Mouse (Mus musculus) v-Abl transformed pro-B cells (cell line): Measurements from ENCODE around the gene Abt1.
"Not testable (repeated sequence)": the region's sequence is repeated elsewhere in the genome, so short reads cannot be mapped to it uniquely, and the experiment has no call there.

ENCODE experiments used
- in situ Hi-C, 2 experiments: fragments of 400-800 bp; cut with MboI; formaldehyde crosslinking; loops; one replicate each; pipeline ENCODE4 v1.15.1; 2025; ENCODE audit not compliant: unreplicated experiment in 2 of 2

Abt1 gene

GRCm38 (mm10) chr13:23426922-23427321 lies 3.3 kb upstream of the Abt1 start:
- in situ Hi-C loops, result loop anchor here (5.0 to 25.0 kb wide), 5 partner anchors 168 to 1715 kb away; partner anchors contain the start of genes Hist1h2ai (in 2 of the 2), Hist1h2bl (in 2 of the 2), Hist1h2bm (in 2 of the 2) and Hist1h3h (in 2 of the 2)

- in situ Hi-C loops, result loop anchor here (5.0 to 25.0 kb wide), 5 partner anchors 168 to 1714 kb away; partner anchors contain the start of genes Hist1h2ai (in 2 of the 2), Hist1h2bl (in 2 of the 2), Hist1h2bm (in 2 of the 2) and Hist1h3h (in 2 of the 2)
Measured at GRCm38 (mm10) chr13:23426335-23426734, 2.7 kb upstream of the Abt1 start.

GRCm38 (mm10) chr13:23425505-23425904 lies 1.8 kb upstream of the Abt1 start:
- in situ Hi-C loops, result loop anchor here (5.0 to 25.0 kb wide), 5 partner anchors 169 to 1713 kb away; partner anchors contain the start of genes Hist1h2ai (in 2 of the 2), Hist1h2bl (in 2 of the 2), Hist1h2bm (in 2 of the 2) and Hist1h3h (in 2 of the 2)

- in situ Hi-C loops, result loop anchor here (5.0 to 25.0 kb wide), 6 partner anchors 170 to 1712 kb away; partner anchors contain the start of genes Hist1h2ai (in 2 of the 2), Hist1h2bl (in 2 of the 2), Hist1h2bm (in 2 of the 2) and Hist1h3h (in 2 of the 2)
Measured at GRCm38 (mm10) chr13:23424494-23425325, 1.0 kb upstream of the Abt1 start.

GRCm38 (mm10) chr13:23424052-23424380 lies 350 bp upstream of the Abt1 start:
- in situ Hi-C loops, result loop anchor here (10.0 to 25.0 kb wide), 4 partner anchors 171 to 1569 kb away; partner anchors contain the start of genes Vmn1r199 (in 1 of the 2) and Vmn1r200 (in 1 of the 2)

GRCm38 (mm10) chr13:23422351-23422750 lies 1.3 kb downstream of the Abt1 start:
- in situ Hi-C loops, result loop anchor here (10.0 to 25.0 kb wide), 4 partner anchors 172 to 1568 kb away; partner anchors contain the start of genes Vmn1r199 (in 1 of the 2) and Vmn1r200 (in 1 of the 2)

- in situ Hi-C loops, result loop anchor here in 1 of 2 experiments (25.0 kb wide), 1 partner anchor 1026 kb away; the partner anchor contains the start of genes Vmn1r199 and Vmn1r200
Measured at GRCm38 (mm10) chr13:23412630-23413521, 10.8 kb downstream of the Abt1 start.

GRCm38 (mm10) chr13:23412211-23412629 lies 11.4 kb downstream of the Abt1 start:
- in situ Hi-C loops, result loop anchor here in 1 of 2 experiments (25.0 kb wide), 1 partner anchor 1025 kb away; the partner anchor contains the start of genes Vmn1r199 and Vmn1r200

- in situ Hi-C loops, result loop anchor here in 1 of 2 experiments (25.0 kb wide), 1 partner anchor 1024 kb away; the partner anchor contains the start of genes Vmn1r199 and Vmn1r200
Measured at GRCm38 (mm10) chr13:23411311-23412210, 12.1 kb downstream of the Abt1 start.

- in situ Hi-C loops, result loop anchor here in 1 of 2 experiments (25.0 kb wide), 1 partner anchor 1023 kb away; the partner anchor contains the start of genes Vmn1r199 and Vmn1r200
Measured at GRCm38 (mm10) chr13:23410632-23411031, 13.0 kb downstream of the Abt1 start.

- in situ Hi-C loops, result loop anchor here in 1 of 2 experiments (25.0 kb wide), 1 partner anchor 1015 kb away; the partner anchor contains the start of genes Vmn1r199 and Vmn1r200
Measured at GRCm38 (mm10) chr13:23402626-23403025, 21.0 kb downstream of the Abt1 start.

GRCm38 (mm10) chr13:23401683-23402527 lies 21.8 kb downstream of the Abt1 start:
- in situ Hi-C loops, result loop anchor here in 1 of 2 experiments (25.0 kb wide), 1 partner anchor 1015 kb away; the partner anchor contains the start of genes Vmn1r199 and Vmn1r200

GRCm38 (mm10) chr13:23400771-23401682 lies 22.6 kb downstream of the Abt1 start:
- in situ Hi-C loops, result loop anchor here in 1 of 2 experiments (25.0 kb wide), 1 partner anchor 1014 kb away; the partner anchor contains the start of genes Vmn1r199 and Vmn1r200

- in situ Hi-C loops, result not testable (repeated sequence)
Measured at GRCm38 (mm10) chr13:23396913-23397312, 26.8 kb downstream of the Abt1 start.

GRCm38 (mm10) chr13:23396246-23396703 lies 27.4 kb downstream of the Abt1 start:
- in situ Hi-C loops, result no loop called here
